Mouse (Mus musculus) cerebellum, adult 9-10 months (tissue): ENCODE measurements around the gene Ndufs3.

Experiments used
- DNase-seq: peaks from one replicate; pipeline ENCODE4 v3.0.0; 2022

Ndufs3 gene

DNA sequence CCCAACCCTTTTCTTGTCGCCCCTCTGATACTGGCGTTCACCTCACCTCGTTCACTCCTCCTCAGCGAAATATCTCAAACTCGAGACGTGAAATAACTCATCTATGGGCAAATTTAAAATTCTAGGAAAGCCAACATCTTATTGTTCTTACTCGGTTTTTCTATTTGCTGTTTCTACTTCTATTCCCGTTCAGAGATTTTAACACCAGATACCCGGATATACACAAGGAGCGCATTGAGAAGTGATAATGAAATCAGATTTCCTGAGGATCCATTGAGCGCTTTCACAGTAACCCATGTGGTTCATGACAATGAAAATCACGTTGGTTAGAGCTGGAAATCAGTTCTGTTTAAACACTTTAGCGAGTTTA lies 57.0 kb downstream of the Ndufs3 start:
- DNase-seq: no peak

- peak; percentile 98 for DNase-seq
Observed at GRCm38 (mm10) chr2:90846955-90847680, 57.5 kb downstream of the Ndufs3 start, which contains the start of gene Mtch2. Gene Mtch2, plus strand, starts transcription at chr2:90847155.

DNA sequence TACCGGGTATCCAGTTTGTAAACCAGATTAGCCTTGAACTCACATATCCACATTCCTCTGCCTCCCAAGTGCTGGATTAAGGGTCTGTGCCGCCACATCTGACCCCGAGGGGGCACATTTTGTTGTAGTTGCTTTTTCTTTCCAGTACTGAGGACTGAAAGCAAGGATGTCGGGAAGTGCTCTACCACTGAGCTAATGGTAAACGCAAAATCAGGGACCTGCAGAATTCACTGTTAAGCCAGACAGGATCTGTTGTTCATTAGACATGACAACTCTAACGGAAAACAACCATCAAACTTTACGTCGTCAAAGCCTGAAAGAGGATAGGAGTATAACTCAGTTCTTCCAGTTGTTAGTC lies 58.1 kb downstream of the Ndufs3 start:
- no peak for DNase-seq

DNA sequence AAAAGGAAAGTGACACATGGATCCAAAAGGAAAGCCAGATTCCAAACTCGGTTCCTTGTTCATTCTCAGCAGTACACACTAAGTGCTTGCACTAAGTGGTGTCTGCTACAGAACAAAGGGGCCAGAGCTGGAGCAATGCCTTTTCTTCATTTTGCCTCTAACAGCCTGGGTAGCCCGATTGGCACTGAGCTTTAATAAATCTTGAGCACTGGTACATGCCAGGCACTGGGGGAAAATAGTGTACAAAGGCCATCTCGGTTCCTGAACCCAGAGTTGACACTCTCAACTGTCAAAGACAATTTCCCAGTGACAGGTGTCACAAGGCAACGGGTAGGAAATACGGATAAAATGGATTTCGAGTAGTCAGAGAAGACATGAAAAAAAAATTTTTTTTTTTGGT lies 58.5 kb downstream of the Ndufs3 start:
- DNase-seq: peak; percentile 69

- no peak for DNase-seq
Observed at GRCm38 (mm10) chr2:90845234-90845633, 59.4 kb downstream of the Ndufs3 start.
